Mouse (Mus musculus) forebrain, embryonic 15.5 days (tissue): Measurements from ENCODE around the gene Eefsec. TPM values are rescaled to one million over a fixed set of nuclear protein-coding genes. Genes with fewer than 3 reads are reported as not detected.
A peak's percentile ranks its signal among the peaks of the same experiment; 100 is the strongest.

Experiments used
- ATAC-seq: fragments of 200-750 bp; cut with Nextera tagmentation; replicated peaks from 2 replicates; pipeline ENCODE4 v1.8.0; 2017; ENCODE audit warnings: mild to moderate bottlenecking, moderate TSS enrichment, moderate library complexity
- H3K27ac ChIP-seq: fragments of 300-500 bp; sonication (generic); replicated peaks from 2 replicates; pipeline ENCODE4 v1.5.1; 2015; ENCODE audit warnings: mild to moderate bottlenecking, inconsistent platforms
- H3K27me3 ChIP-seq: fragments of 300-500 bp; sonication (generic); 2 replicates; pipeline ENCODE4 v1.6.1; 2015; ENCODE audit warnings: inconsistent platforms
- H3K36me3 ChIP-seq: fragments of 300-500 bp; sonication (generic); 2 replicates; pipeline ENCODE4 v1.6.1; 2015; ENCODE audit warnings: mild to moderate bottlenecking, inconsistent platforms
- H3K4me1 ChIP-seq: fragments of 300-500 bp; sonication (generic); 2 replicates; pipeline ENCODE4 v1.6.1; 2015; ENCODE audit warnings: inconsistent platforms
- H3K4me2 ChIP-seq: fragments of 300-500 bp; sonication (generic); replicated peaks from 2 replicates; pipeline ENCODE4 v1.6.1; 2015; ENCODE audit warnings: mild to moderate bottlenecking, inconsistent platforms
- H3K4me3 ChIP-seq: fragments of 300-500 bp; sonication (generic); 2 replicates; pipeline ENCODE4 v1.5.1; 2015; ENCODE audit warnings: mild to moderate bottlenecking, inconsistent platforms
- H3K9ac ChIP-seq: fragments of 300-500 bp; sonication (generic); replicated peaks from 2 replicates; pipeline ENCODE4 v1.6.1; 2015; ENCODE audit warnings: mild to moderate bottlenecking, inconsistent platforms
- H3K9me3 ChIP-seq: fragments of 300-500 bp; sonication (generic); 2 replicates; pipeline ENCODE4 v1.6.1; 2016; ENCODE audit warnings: inconsistent platforms
- WGBS: fragments of 180-500 bp; shearing (Covaris S2); methylation state at CpG from one replicate; pipeline ENCODE4 v1.1.7; 2015; ENCODE audit warnings: mixed read lengths; 5-methylcytosine and 5-hydroxymethylcytosine counted together
- polyA plus RNA-seq: library from polyadenylated mRNA; unstranded; fragments of >200 nt; fragmentation: Nextera tagmentation; extraction: Ambion mirVana; gene quantifications from 2 replicates; pipeline ENCODE4 v1.2.1, GENCODE M21; 2015

Eefsec gene
- polyA plus RNA-seq, 1 experiment from 2014 or later = 32.7 TPM

- Histone ChIP-seq H3K4me3 (no peak overlapping the region), H3K27me3 (no peaks in the 10 kb centered on the region), H3K27ac (no peak overlapping the region), H3K9ac (no peak overlapping the region), H3K4me1 (no peaks in the 10 kb centered on the region), H3K4me2 (no peak overlapping the region), H3K36me3 (no peaks in the 10 kb centered on the region), H3K9me3 (no peaks in the 10 kb centered on the region)
- peak; percentile 66; the same call in 1 of the 2 replicates for ATAC-seq
- 1% methylated on average over 15 of the region's 15 CpGs for WGBS
Observed at GRCm38 (mm10) chr6:88242604-88243003, 203.7 kb downstream of the Eefsec start.

- Histone ChIP-seq H3K9me3 (no peaks in the 10 kb centered on the region), H3K27me3 (0 out of 2 replicates have a peak, but pooled peaks cover 4% of the 10 kb centered on the region)
- ATAC-seq = peak; percentile 31; the same call in 1 of the 2 replicates
Observed at GRCm38 (mm10) chr6:88236513-88236912, 209.8 kb downstream of the Eefsec start.

GRCm38 (mm10) chr6:88235983-88236382 is 210.4 kb downstream of the Eefsec start:
- Histone ChIP-seq H3K4me2 (peak overlapping the region; percentile 32), H3K4me1 (peaks cover 11% of the 10 kb centered on the region), H3K27ac (no peak overlapping the region), H3K4me3 (no peak overlapping the region), H3K9ac (no peak overlapping the region; the same call in 1 of the 2 replicates), H3K27me3 (0 out of 2 replicates have a peak, but pooled peaks cover 4% of the 10 kb centered on the region), H3K36me3 (no peaks in the 10 kb centered on the region), H3K9me3 (no peaks in the 10 kb centered on the region)
- peak; percentile 76 for ATAC-seq
- WGBS = 0% methylated on average over 17 of the region's 17 CpGs

More at GRCm38 (mm10) chr6:88236513-88236912, 209.8 kb downstream of the Eefsec start:
- no peak overlapping the region for H3K27ac ChIP-seq
- H3K4me2 ChIP-seq = peak overlapping the region; percentile 32
- H3K9ac ChIP-seq = no peak overlapping the region
- H3K4me1 ChIP-seq = peaks cover 11% of the 10 kb centered on the region
- no peaks in the 10 kb centered on the region for H3K36me3 ChIP-seq
- H3K4me3 ChIP-seq = no peak overlapping the region
- WGBS = 9% methylated on average over 7 of the region's 7 CpGs

- Histone ChIP-seq H3K4me3 (no peak overlapping the region), H3K36me3 (no peaks in the 10 kb centered on the region), H3K4me1 (peaks cover 11% of the 10 kb centered on the region), H3K4me2 (no peak overlapping the region), H3K27ac (no peak overlapping the region), H3K27me3 (0 out of 2 replicates have a peak, but pooled peaks cover 4% of the 10 kb centered on the region), H3K9ac (no peak overlapping the region), H3K9me3 (no peaks in the 10 kb centered on the region)
- no peak for ATAC-seq
- WGBS = 18% methylated on average over 8 of the region's 8 CpGs
Observed at GRCm38 (mm10) chr6:88235461-88235860, 210.9 kb downstream of the Eefsec start.

- peaks cover 11% of the 10 kb centered on the region for H3K4me1 ChIP-seq
- H3K9ac ChIP-seq = no peak overlapping the region
- WGBS = 85% methylated on average over 8 of the region's 8 CpGs
- H3K9me3 ChIP-seq = no peaks in the 10 kb centered on the region
- no peaks in the 10 kb centered on the region for H3K36me3 ChIP-seq
- H3K4me3 ChIP-seq = no peak overlapping the region
- 0 out of 2 replicates have a peak, but pooled peaks cover 4% of the 10 kb centered on the region for H3K27me3 ChIP-seq
- no peak for ATAC-seq
- H3K27ac ChIP-seq = no peak overlapping the region
- no peak overlapping the region for H3K4me2 ChIP-seq
Observed at GRCm38 (mm10) chr6:88233996-88234395, 212.3 kb downstream of the Eefsec start.

GRCm38 (mm10) chr6:88232221-88232620 is 214.1 kb downstream of the Eefsec start:
- WGBS = 58% methylated on average over 6 of the region's 6 CpGs
- no peaks in the 10 kb centered on the region for H3K9me3 ChIP-seq

GRCm38 (mm10) chr6:88231821-88232220 is 214.5 kb downstream of the Eefsec start:
- no peak overlapping the region for H3K4me2 ChIP-seq
- H3K27ac ChIP-seq = no peak overlapping the region
- H3K9me3 ChIP-seq = no peaks in the 10 kb centered on the region
- H3K36me3 ChIP-seq = no peaks in the 10 kb centered on the region
- H3K27me3 ChIP-seq = 0 out of 2 replicates have a peak, but pooled peaks cover 4% of the 10 kb centered on the region
- no peak overlapping the region for H3K4me3 ChIP-seq
- peaks cover 11% of the 10 kb centered on the region for H3K4me1 ChIP-seq
- ATAC-seq = no peak
- H3K9ac ChIP-seq = no peak overlapping the region
- 83% methylated on average over 7 of the region's 7 CpGs for WGBS

More at GRCm38 (mm10) chr6:88232221-88232620, 214.1 kb downstream of the Eefsec start:
- H3K36me3 ChIP-seq = no peaks in the 10 kb centered on the region
- ATAC-seq = no peak
- H3K4me3 ChIP-seq = no peak overlapping the region
- peaks cover 11% of the 10 kb centered on the region for H3K4me1 ChIP-seq
- 0 out of 2 replicates have a peak, but pooled peaks cover 4% of the 10 kb centered on the region for H3K27me3 ChIP-seq
- no peak overlapping the region for H3K27ac ChIP-seq
- no peak overlapping the region for H3K4me2 ChIP-seq
- no peak overlapping the region for H3K9ac ChIP-seq

GRCm38 (mm10) chr6:88229221-88229620 is 217.1 kb downstream of the Eefsec start:
- H3K4me2 ChIP-seq = no peak overlapping the region
- H3K4me1 ChIP-seq = peaks cover 3% of the 10 kb centered on the region; the same call in 1 of the 2 replicates
- no peaks in the 10 kb centered on the region for H3K9me3 ChIP-seq
- 0 out of 2 replicates have a peak, but pooled peaks cover 3% of the 10 kb centered on the region for H3K27me3 ChIP-seq
- no peak overlapping the region for H3K9ac ChIP-seq
- no peak for ATAC-seq
- H3K27ac ChIP-seq = no peak overlapping the region
- H3K4me3 ChIP-seq = no peak overlapping the region
- H3K36me3 ChIP-seq = no peaks in the 10 kb centered on the region
- WGBS = 87% methylated on average over 12 of the region's 12 CpGs

- Histone ChIP-seq H3K36me3 (no peaks in the 10 kb centered on the region), H3K4me1 (peaks cover 3% of the 10 kb centered on the region; the same call in 1 of the 2 replicates), H3K27ac (no peak overlapping the region), H3K4me3 (no peak overlapping the region), H3K4me2 (no peak overlapping the region), H3K9me3 (no peaks in the 10 kb centered on the region), H3K27me3 (no peaks in the 10 kb centered on the region), H3K9ac (no peak overlapping the region)
- 57% methylated on average over 7 of the region's 7 CpGs for WGBS
- ATAC-seq = no peak
Observed at GRCm38 (mm10) chr6:88227537-88227936, 218.8 kb downstream of the Eefsec start.

GRCm38 (mm10) chr6:88226570-88226994 is 219.8 kb downstream of the Eefsec start:
- Histone ChIP-seq H3K36me3 (no peaks in the 10 kb centered on the region), H3K4me2 (no peak overlapping the region), H3K27ac (no peak overlapping the region), H3K4me3 (no peak overlapping the region), H3K9me3 (no peaks in the 10 kb centered on the region), H3K9ac (no peak overlapping the region), H3K27me3 (no peaks in the 10 kb centered on the region), H3K4me1 (peaks cover 3% of the 10 kb centered on the region; the same call in 1 of the 2 replicates)
- 18% methylated on average over 5 of the region's 5 CpGs for WGBS
- 0 out of 2 replicates have a peak, but pooled peaks have one; percentile 38 for ATAC-seq

GRCm38 (mm10) chr6:88221968-88222367 is 224.4 kb downstream of the Eefsec start, which contains the start of gene Dnajb8:
Dnajb8 (plus strand) TSS chr6:88222268.
- Histone ChIP-seq H3K27me3 (no peaks in the 10 kb centered on the region), H3K4me1 (peaks cover 3% of the 10 kb centered on the region; the same call in 1 of the 2 replicates), H3K27ac (no peak within 1 kb of the TSS), H3K4me3 (no peak within 1 kb of the TSS), H3K36me3 (no peaks in the 10 kb centered on the region), H3K9ac (no peak within 1 kb of the TSS), H3K4me2 (no peak within 1 kb of the TSS), H3K9me3 (peaks cover 4% of the 10 kb centered on the region; the same call in 1 of the 2 replicates)
- no peak for ATAC-seq
- 61% methylated on average over 10 of the region's 10 CpGs for WGBS

- H3K4me3 ChIP-seq = no peak overlapping the region
- H3K27ac ChIP-seq = no peak overlapping the region
- H3K4me1 ChIP-seq = no peaks in the 10 kb centered on the region
- no peak overlapping the region for H3K4me2 ChIP-seq
- 3% methylated on average over 4 of the region's 4 CpGs for WGBS
- H3K36me3 ChIP-seq = no peaks in the 10 kb centered on the region
- H3K9ac ChIP-seq = no peak overlapping the region
- H3K9me3 ChIP-seq = peaks cover 4% of the 10 kb centered on the region; the same call in 1 of the 2 replicates
- H3K27me3 ChIP-seq = no peaks in the 10 kb centered on the region
- no peak for ATAC-seq
Observed at GRCm38 (mm10) chr6:88219094-88219493, 227.2 kb downstream of the Eefsec start.
